Mouse (Mus musculus) gastrocnemius, postnatal 10 days (tissue): ENCODE results near the gene 1700020A23Rik. TPM values are rescaled to one million over a fixed set of nuclear protein-coding genes. Genes with fewer than 3 reads are reported as not detected.
"Not testable (repeated sequence)": the region's sequence is repeated elsewhere in the genome, so short reads cannot be mapped to it uniquely, and the experiment has no call there.

Experiments used
- DNase-seq: peaks from one replicate; pipeline ENCODE4 v3.0.0; 2021; ENCODE audit warnings: mixed read lengths
- long read RNA-seq, 2 experiments: library from polyadenylated mRNA; stranded (forward); transcript quantifications; one replicate each; pipeline ENCODE4 v2.0.0; 2021
- total RNA-seq, 2 experiments: library from RNA; stranded (reverse); gene quantifications; 2 replicates each; pipeline ENCODE4 v1.2.3; 2021

1700020A23Rik gene
- total RNA-seq = not detected
- long read RNA-seq, experiment 1 = 0 reads
- long read RNA-seq, experiment 2 = 0 reads

DNA sequence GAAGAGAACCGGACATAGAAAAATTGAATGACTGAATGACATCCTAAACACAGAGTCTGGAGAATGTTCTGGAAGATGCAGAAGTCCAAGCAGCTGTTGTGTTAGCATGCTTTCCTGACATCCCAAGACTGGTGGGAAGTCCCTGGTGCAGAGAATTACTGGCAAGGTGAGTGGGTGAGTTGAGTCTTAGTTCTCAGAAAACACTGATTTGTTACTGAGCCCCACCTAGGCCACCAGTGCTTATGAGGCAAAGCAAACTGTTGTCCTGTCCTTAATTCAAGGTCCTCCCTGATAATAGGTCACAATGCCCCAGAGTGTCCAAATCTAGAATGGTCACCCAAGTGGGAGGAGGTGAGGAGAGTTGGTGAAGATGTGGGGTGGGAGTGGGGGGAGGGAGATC is at the start of gene 1700020A23Rik, which contains the start of gene Gm28372:
Gene 1700020A23Rik, plus strand, starts transcription at position 321 of the 400 bp plus-strand sequence.
Gene Gm28372, plus strand, starts transcription at position 301 of the 400 bp plus-strand sequence.
- no peak for DNase-seq

DNA sequence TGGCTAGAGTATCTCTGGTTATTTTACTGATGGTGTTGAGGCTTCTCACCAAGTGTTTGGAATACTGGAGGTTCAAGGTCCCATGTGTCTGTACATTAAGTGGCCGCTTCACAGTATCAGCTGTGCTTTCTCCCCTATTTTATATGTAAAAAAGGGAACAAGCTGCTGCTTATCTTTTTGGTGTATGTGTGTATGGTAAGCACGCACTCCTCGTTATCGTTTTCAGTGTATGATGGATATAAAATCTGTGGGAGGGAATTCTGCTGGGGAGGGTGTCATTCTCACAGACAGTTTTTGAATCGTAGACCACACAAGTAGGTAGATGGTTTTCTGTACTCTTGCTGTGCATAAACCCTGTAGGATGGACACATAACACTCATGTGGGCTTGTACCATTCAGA is 47.5 kb upstream of the 1700020A23Rik start:
- DNase-seq = no peak

DNA sequence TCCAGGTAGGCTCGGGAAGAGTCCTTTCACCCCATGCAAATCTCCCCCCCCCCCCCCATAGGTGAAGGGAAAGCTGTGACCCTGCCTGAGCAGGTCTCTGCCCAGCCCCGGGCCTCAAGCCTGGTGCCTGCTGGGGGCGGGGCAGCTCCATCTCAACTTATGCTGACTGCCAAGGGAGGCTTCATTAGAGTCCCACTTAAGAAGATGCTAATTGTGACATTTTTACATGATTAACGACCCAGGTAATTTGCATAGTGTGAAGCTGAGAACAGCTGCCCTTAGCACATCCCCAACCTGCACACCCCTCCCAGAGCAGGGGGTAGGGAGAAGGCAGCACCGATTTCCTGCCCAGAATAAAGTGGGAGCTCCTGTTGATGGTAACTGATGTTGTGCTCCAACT is 46.2 kb upstream of the 1700020A23Rik start:
- no peak for DNase-seq

DNA sequence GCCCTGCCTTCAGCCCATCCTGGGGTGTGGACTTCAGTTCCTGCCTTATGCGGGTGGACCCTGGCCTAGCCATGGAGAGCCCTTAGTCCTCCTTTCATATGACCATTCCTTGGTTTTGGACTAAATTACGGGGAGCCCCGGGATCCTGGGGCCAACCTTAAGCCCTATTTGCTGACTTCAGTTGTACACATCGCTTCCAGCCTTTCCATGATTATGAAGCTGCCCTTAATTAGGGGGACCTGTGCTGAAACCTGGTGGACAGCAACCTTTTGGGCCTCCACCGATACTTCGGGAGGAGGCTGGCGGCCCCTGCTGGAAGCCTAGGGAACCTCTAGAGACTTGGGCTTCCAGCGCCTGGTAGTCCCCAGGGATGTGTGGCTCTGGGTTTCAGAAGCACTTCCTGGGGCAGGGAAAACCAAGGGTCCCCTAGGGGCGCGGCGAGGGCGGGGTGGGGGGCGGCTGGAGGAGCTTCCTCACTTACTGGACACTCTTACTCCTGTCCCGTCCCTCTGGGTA is 42.5 kb upstream of the 1700020A23Rik start:
- peak; percentile 64 for DNase-seq

DNA sequence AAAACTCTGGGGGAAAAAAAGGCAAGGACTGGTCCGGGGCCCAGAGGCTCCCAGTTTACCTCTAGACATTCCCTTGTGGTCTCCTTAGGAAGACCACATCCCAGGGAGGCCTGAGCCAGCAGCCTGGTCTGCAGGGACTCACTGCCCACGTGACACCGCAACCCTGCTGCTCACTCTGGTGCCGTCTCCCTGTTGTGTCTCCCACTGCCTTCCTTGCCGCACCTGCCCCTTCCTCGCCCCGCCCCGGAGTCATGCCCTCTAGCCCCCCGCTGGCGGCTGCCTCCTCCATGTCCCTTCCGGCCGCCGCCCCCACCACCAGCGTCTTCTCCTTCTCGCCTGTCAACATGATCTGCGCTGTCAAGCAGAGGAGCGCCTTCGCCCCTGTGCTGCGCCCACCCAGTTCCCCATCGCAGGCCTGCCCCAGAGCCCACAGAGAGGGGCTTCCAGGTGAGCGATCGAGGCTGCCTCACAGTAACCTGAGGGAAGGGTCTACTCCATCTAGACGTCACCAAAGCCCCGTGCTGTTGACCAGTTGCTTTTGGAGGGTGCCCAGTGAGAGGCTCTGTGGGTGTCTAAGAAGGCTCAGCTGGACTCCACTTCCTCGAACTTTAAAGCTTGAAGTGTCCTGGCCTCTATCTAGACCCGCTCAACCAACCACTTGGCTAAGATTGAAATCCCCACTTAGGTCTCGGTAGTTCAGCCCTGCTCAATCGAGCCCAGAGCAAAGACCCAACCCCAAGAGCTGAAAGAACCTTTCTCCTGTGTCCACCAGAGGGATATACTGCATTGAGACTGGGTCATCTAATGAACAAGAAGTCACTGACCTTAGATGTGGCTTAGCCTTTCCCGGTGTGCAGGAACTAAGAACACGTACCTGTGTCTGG is 39.6 kb upstream of the 1700020A23Rik start:
- DNase-seq = peak; percentile 13

DNA sequence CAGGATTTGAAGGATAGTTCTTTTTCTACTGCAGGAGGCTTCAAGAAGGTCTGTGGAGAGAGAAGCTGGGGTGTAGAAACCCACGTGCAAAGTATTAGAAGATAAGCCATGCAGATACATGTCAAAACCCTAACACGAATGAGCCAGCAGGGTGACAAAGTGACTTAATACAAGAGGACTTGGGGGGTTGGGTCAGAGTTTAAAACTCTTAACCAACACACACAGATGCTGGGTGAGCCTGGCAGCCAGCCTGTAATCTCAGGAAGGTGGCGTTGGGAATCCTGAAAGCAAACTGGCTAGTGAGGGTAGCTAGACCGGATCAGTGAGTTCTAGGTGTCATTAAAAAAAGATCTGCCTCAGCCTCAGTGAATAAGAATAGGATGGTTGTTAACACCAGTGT is 37.7 kb upstream of the 1700020A23Rik start:
- DNase-seq = no peak

DNA sequence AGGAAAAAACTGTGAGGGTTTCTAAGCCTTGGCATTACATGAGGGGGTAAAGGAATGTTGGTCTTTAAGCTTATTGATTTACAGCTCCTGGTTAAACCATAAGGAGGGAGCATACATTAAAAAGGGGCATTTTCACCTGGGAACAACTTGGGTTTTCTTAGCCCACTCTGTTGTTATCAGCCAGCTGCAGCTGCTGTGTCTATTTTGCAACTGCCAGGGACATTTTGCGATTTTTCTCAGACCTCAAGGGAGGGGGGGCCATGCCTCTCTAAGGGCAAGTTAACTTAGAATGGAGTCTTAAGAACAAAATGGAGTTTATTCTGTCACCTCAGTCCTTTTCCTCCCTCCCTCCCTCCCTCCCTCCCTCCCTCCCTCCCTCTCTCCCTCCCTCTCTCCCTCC is 32.0 kb upstream of the 1700020A23Rik start:
- DNase-seq = not testable (repeated sequence)

DNA sequence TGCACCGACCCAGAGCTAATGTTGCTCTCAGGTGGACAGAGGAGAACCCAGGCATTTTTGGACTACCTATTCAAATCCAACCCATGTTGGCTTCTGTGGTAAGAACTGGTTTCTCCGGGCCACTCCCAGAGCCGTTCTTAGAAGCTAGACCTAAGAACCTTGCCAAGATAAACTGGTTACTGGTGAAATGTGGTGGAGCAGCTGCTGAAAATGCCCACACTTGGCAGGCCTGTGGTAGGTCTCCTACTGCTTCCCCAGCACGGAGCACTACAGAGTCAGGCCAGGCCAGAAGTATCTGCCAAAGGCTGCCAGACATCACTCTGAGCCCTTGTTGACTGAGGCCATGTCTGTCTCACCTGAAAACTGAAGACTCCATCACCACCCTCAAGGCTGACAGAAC is 30.1 kb upstream of the 1700020A23Rik start:
- DNase-seq = no peak

DNA sequence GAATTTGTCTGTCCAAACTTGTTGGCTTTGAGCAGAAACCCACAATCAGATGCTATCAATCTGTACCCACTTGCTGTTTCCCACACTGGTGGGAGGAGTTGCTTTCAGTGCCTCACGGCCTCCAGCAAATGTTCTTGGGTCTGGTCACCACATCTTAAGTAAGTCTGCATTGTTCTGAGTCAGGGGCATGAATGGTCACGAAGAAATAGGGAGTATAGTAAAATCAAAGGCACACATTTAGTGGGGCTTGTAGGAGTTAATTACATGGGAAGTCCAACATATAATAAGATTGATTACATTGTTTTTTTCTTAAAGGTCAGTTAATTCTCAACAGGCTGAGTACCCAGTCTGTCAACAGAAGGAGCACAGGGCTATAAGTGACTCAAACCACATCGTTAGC is 21.9 kb upstream of the 1700020A23Rik start:
- DNase-seq = no peak

DNA sequence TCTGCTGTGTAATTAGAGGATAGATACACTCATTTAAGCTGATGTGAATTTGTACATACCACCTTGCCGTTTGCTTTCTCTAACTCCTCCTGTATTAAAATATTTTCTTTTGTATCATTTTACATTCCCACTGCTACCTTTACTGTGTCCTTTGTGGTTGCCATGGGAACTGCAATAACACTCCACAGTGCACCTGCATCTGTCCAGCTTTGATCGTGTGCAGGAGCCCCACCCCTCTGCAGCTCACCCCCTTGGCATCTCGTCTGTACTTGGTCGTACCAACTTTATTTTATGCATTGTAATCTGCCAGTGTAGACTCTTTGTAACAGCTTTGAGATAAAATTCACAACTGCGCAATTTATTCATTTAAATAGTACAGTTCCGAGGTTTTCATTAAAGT is 21.2 kb upstream of the 1700020A23Rik start:
- DNase-seq = no peak

DNA sequence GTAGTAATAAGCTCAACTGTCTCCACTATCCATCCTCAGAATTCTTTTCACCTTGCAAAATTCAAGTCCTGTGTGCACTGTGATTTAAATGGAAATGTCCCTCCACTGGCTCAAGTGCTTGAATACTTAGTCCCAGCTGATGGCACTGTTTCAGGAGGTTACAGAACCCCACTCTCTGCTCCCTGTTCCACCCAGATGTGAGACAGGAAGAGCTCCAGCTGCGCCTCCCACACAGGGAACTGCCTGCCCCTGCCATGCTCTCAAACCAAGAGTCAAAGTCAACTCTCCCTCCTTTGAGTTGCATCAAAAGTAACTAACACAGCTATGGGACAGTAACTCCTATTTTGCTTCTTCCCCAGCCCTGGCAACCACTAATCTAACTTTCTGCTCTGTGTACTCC is 18.8 kb upstream of the 1700020A23Rik start:
- no peak for DNase-seq

DNA sequence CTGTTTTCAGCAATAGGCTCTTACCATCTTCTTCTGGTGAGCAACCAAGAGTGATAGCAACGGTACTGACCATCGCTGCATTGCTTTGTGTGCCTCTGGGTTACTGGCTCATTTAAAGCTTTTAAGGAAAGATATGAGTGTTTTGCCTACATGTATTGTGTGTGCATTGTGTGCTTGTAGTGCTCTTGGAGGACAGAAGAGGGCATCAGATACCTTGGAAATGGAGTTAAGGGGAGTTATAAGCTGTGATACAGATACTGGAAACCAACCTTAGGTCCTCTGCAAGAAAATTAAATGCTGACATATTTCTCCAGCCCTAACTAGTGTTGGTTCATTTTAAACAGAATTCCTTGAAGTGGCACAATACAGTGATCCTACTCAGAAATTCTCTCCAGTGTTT is 16.3 kb upstream of the 1700020A23Rik start:
- no peak for DNase-seq

DNA sequence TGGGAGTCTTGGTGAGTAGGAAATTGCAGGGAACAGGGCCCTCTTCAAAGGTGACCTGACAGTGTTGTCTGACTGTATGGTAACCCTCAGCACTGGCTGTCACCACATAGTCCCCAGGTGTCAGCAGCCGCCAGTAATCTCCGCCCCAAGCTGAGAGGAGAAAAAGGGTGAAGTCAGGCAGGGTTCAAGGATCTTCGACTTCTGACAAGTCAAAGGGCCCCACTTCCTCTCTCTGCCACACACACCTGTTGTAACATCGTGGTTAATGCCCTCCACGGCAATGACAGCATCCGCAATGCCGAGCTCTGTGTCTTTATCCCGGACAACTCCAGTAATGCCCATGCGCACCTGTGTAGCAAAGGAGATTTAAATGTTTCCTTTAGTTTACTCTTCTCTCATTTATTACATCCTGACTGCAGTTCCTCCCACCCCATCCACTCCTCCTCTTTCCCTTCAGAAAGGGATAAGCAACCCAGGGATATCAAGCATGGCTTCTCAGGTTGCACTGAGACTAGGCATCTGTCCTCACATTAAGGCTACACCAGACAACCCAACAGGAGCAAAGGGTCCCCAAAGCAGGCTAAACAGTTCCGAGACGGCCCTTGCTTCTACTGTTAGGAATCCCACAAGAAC is 13.9 kb upstream of the 1700020A23Rik start:
- DNase-seq = no peak

DNA sequence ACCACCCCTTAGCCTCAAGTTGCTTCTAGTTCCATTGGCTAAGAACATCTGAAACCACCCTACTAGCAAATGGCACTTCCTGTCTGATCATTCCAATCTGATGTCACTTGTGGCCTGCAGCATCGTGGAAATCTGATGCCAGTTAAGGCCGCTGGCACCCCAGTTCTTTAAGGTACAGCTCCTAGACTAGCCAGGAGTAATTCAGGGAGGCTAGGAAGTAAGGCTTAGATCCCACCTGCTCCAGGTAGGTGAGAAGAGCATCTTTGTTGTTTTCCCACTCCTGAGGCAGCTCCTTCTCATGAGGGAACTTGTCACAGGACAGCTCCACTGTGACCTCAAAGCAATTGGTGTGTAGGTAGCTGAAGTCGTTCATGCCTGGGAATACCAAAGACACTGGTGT is 12.2 kb upstream of the 1700020A23Rik start:
- DNase-seq = no peak

DNA sequence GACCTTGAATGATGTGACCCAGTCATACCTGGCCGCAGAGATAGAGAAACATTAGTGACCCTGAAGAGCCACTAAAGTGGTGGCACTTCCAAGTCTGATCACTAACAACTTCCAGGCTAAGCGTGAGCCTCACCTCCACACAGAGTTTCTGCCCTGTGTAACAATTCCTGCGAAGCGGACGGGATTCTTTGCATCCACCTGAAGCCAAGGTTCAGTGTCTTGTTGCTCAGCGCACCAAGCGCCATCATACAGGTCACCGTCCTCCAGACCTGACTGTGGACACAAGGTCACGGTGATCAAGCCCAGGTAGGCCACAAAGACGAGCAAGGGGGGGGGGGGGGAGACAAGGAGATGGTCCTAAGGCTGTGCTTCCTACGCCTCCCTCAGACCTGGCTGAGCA is 9.4 kb upstream of the 1700020A23Rik start:
- DNase-seq = no peak

DNA sequence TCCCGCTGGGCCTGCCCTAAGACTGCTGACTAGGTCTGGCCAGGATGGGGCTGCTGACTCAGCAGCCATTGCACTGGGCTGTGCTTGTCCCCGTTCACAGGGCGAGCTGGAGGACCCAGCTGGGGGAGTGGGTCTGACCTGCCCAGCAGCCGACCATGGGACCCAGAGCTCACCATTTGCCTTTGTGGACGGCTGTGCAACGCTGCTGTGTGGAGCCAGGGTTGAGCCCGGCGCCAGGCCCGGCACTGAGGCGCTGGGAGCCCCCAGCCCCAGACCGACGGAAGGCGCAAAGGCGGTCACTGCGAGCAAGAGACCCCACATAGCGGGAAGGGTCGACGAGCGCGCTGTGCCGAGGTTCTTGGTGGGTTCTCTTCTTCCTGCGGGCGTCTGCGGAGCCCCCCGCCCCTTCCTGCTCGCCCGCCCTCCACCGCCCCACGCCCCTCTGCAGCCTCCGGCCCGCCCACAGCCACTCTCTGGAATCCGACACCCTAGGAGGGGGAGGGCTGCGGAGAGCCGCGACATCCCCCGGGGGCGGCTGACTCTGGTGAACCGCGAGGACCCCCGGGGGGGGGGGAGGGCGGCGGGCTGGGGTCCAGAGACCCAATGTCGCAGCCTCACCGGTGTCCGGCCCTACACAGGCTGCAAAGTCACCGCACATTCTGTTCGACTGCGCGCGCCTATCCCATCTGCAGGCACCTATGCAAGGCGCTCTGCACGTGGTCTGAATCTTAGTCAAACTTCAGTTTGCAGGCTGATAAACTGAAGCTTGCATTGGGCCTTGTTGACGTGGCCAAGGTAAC is 7.7 kb upstream of the 1700020A23Rik start, which contains the start of gene Cpxm1:
Gene Cpxm1, minus strand, starts transcription at position 389 of the 800 bp plus-strand sequence.
- peak; percentile 57 for DNase-seq

DNA sequence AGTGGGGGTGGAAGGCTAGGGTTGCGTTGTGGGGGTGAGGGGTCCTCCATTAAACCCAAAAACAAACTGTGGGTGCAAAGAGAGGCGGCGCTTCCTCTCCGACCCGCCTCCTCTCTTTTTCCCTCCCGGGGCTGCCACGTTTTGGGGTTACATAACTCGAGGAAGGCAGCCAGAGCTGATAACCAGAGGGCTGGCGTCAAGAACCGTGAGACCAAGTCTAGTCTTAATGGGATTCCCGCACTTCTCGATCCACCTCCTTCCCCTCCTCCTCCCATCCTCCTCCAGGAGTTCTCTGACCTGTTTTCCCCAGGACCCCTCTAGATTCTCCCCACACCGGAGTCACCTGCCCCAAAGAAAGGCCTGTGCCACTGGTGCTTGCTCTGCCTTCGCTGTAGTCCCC is 7.0 kb upstream of the 1700020A23Rik start:
- no peak for DNase-seq

DNA sequence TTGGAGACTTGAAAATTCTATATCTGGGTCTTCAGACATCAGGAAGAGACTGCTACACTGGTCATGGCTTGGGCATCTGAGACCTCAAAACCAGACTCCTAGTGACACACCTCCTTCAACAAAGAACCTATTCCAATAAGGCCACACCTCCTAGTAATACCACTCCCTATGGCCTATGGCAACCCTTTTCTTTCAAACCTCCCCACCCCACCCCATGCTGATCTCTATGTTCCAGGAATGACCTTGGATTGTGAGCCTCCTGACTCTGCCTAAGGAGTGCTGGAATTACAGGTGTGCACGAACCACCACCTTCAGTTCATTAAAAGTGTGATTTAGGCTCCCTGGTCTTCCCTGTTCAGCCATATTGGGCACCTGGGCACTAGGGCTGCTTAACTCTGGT is 5.0 kb upstream of the 1700020A23Rik start:
- no peak for DNase-seq

DNA sequence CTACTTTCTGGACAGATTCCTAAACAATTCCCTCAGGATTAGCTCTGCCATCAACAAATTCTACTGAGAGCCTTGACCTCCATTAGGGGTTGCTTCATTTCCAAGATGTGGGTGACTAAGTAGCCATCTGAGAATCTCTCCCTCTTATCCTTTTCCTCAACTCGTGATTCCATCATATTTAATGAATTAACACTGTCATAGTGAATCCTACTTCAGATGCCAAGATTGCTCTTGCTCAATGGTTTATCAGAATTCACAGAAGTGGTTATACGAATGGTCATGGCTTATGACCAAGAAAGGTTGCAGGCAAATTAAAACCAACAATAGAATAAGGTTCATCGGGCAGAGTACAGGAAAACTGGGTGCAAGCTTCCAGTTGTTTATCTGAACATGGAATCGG is 3.2 kb upstream of the 1700020A23Rik start:
- no peak for DNase-seq

DNA sequence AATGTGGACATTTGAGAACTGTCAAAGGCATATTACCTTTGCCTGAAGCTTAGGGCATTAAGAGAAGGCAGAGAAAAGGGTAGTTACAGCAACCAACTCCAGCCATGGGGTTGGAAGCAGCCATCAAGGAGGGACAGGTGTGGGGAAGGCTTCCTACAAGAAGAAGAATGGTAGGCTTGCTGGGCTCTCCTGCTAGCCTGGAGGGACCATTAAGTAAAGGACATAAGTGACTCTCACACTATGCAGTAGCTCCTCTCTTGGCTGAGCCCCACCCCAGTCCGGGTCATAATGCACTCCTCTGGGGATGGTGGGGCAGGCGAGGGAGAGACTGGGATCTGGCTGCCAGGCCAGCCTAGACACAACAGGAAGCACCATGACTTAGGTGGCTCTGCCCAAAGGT is 1.1 kb downstream of the 1700020A23Rik start, which contains the start of gene Tmem239:
Gene Tmem239, plus strand, starts transcription at position 301 of the 400 bp plus-strand sequence.
- no peak for DNase-seq

DNA sequence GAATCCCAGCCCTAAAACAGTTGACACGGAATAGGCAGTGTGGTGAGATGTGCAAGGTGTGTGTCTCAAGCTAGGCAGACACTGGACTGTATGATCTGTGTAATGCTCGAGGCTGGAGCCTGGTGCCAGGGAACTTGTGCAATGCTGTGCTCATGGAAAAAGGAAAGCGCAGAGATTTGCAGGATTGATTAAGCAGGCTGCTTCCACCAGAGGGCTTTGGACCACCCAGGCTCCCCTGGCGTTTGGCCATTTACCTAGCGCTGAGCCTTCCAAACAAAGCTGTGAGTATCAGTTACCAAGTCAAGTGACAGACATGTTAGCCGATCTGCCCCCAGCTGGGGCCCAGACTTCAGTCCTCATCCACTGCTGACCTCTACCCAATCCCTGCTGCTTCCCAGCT is 3.1 kb downstream of the 1700020A23Rik start:
- no peak for DNase-seq
